Mouse (Mus musculus) ES-CJ7 (cell line): ENCODE measurements around the gene Spata32.

Experiments
- DNase-seq: peaks from one replicate; pipeline ENCODE4 v3.0.0; 2011; ENCODE audit warnings: low read depth, low spot score

The Spata32 gene

GRCm38 (mm10) chr11:103174411-103174832 lies 43.8 kb downstream of the Spata32 start:
- no peak for DNase-seq

- no peak for DNase-seq
These were observed 44.4 kb downstream of the Spata32 start for GRCm38 (mm10) chr11:103173771-103174344.

GRCm38 (mm10) chr11:103173041-103173770 lies 45.0 kb downstream of the Spata32 start:
- DNase-seq: no peak

GRCm38 (mm10) chr11:103172392-103173040 lies 45.7 kb downstream of the Spata32 start:
- no peak for DNase-seq

GRCm38 (mm10) chr11:103171703-103172391 lies 46.4 kb downstream of the Spata32 start:
- DNase-seq: no peak

- DNase-seq: no peak
These were observed 47.0 kb downstream of the Spata32 start for GRCm38 (mm10) chr11:103171286-103171620.

- DNase-seq: no peak
These were observed 47.5 kb downstream of the Spata32 start, which contains the start of gene Fmnl1 for GRCm38 (mm10) chr11:103170494-103171285. TSS of gene Fmnl1 (plus strand) at chr11:103171107.

- DNase-seq: no peak
These were observed 48.1 kb downstream of the Spata32 start for GRCm38 (mm10) chr11:103170111-103170493.

GRCm38 (mm10) chr11:103169664-103170063 lies 48.6 kb downstream of the Spata32 start:
- no peak for DNase-seq

- DNase-seq: peak; percentile 78
These were observed 49.4 kb downstream of the Spata32 start for GRCm38 (mm10) chr11:103168690-103169390.

GRCm38 (mm10) chr11:103164391-103164790 lies 53.8 kb downstream of the Spata32 start:
- peak; percentile 72 for DNase-seq

GRCm38 (mm10) chr11:103162132-103162531 lies 56.1 kb downstream of the Spata32 start:
- DNase-seq: peak; percentile 64

GRCm38 (mm10) chr11:103161449-103161848 lies 56.8 kb downstream of the Spata32 start:
- DNase-seq: peak; percentile 93

- DNase-seq: no peak
These were observed 57.5 kb downstream of the Spata32 start for GRCm38 (mm10) chr11:103160738-103161137.

- DNase-seq: peak; percentile 95
These were observed 59.4 kb downstream of the Spata32 start for GRCm38 (mm10) chr11:103158621-103159478.
